Mouse (Mus musculus): ENCODE measurements around the gene Slc7a7. TPM values are rescaled to one million over a fixed set of nuclear protein-coding genes. Genes with fewer than 3 reads are reported as not detected.

The Slc7a7 gene
- polyA plus RNA-seq, 1 experiment from 2014 or later: 8.4 TPM

GRCm38 (mm10) chr14:54340836-54341235 lies 76.7 kb downstream of the Slc7a7 start:
- 47% methylated on average over 7 of the region's 7 CpGs for WGBS
- DNase-seq (ENCODE audit: low spot score): no peak

DNA sequence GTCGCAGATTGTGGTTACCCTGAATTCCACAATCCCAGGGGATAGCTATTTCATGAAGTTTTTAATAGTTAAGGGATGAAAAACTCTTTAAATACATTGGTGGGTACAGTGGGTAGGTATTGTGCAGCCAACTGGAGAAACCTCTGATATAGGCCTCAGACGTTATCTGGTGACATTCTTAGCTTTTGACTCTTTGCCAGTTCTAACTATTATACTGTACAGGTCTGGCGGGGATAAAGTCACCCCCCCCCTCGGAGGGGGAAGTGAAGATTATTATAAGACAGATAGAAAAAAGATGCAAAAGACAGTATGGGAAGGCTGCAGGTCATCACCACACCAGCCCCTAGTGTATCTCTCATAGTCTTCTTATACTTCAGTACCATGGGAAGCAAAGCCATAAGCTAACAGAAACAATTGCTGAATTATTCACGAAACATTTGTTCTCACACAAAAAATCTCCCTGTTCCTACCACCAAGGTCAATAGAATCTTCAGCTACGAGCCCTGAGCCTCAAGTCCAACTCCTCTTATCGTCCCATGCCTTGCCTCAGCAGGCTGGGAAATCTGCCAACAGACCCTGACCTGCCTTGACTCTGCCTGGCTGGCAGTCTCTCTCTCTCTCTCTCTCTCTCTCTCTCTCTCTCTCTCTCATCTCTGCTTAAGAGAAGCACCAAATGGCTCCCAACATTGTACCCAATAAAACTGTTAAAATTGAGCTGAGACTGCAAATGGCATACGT lies 84.0 kb downstream of the Slc7a7 start:
- H3K36me3 ChIP-seq: no peaks in the 10 kb centered on the region
- WGBS: 57% methylated on average over 8 of the region's 8 CpGs
- H3K27ac ChIP-seq: no peak overlapping the region

More at GRCm38 (mm10) chr14:54340836-54341235, 76.7 kb downstream of the Slc7a7 start:
- Histone ChIP-seq H3K9me3 (no peaks in the 10 kb centered on the region), H3K4me3 (no peak overlapping the region), H3K27me3 (ENCODE audit: insufficient read depth, poor library complexity, severe bottlenecking) (no peaks in the 10 kb centered on the region), H3K36me3 (no peaks in the 10 kb centered on the region), H3K4me1 (no peaks in the 10 kb centered on the region), H3K27ac (no peak overlapping the region)

GRCm38 (mm10) chr14:54332176-54333074 lies 85.2 kb downstream of the Slc7a7 start:
- Histone ChIP-seq H3K27me3 (ENCODE audit: insufficient read depth, poor library complexity, severe bottlenecking) (no peaks in the 10 kb centered on the region), H3K9me3 (no peaks in the 10 kb centered on the region), H3K4me3 (no peak overlapping the region), H3K36me3 (no peaks in the 10 kb centered on the region), H3K27ac (no peak overlapping the region), H3K4me1 (peaks cover 6% of the 10 kb centered on the region; the same call in 1 of the 2 replicates)
- DNase-seq (ENCODE audit: low spot score): no peak
- 77% methylated on average over 5 of the region's 5 CpGs for WGBS

More for the DNA sequence above, 84.0 kb downstream of the Slc7a7 start:
- H3K9me3 ChIP-seq: no peaks in the 10 kb centered on the region
- no peaks in the 10 kb centered on the region for H3K27me3 ChIP-seq (ENCODE audit: insufficient read depth, poor library complexity, severe bottlenecking)
- no peak for DNase-seq (ENCODE audit: low spot score)
- no peak overlapping the region for H3K4me3 ChIP-seq
- peaks cover 6% of the 10 kb centered on the region; the same call in 1 of the 2 replicates for H3K4me1 ChIP-seq

DNA sequence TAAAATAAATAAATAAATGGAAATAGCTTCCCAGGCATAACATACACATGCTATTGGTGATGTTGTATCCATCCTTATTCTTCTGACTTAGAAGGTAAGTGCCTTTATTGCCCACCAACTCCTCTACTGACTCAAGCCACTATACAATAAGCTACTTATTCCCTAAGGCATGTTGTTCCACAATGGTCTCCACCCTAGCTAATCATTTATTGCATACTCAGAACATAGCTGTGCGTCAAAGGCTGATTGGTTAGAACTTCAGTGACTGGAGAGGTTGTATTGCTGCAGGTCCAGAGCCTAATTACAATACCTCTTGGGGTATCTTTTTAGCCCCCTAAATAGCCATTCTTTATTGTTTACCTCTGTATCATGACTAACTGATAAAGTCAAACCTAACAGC lies 86.4 kb downstream of the Slc7a7 start:
- H3K4me3 ChIP-seq: no peak overlapping the region
- 86% methylated on average over 1 of the region's 1 CpGs for WGBS
- H3K27ac ChIP-seq: no peak overlapping the region
- peaks cover 6% of the 10 kb centered on the region; the same call in 1 of the 2 replicates for H3K4me1 ChIP-seq
- no peaks in the 10 kb centered on the region for H3K9me3 ChIP-seq
- H3K36me3 ChIP-seq: no peaks in the 10 kb centered on the region
- no peak for DNase-seq (ENCODE audit: low spot score)
- no peaks in the 10 kb centered on the region for H3K27me3 ChIP-seq (ENCODE audit: insufficient read depth, poor library complexity, severe bottlenecking)

DNA sequence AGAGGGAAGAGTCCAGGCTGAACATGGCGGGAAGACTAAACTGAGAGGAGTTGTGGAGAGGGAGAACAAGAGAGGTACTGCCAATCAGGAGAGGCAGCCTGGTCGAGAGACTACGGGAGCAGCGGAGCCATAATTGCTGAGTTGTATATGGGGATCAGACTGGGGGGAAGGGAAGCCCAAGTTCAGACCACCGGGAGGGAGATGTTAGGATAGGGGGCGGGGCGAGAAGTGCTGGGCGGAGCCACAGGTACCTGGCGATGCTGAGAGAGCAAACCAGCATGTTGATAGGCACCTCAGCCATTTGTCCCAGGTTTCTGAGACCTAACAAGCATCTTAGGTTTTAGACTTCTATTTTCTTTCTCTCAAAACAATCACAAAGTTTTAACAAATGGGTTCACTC lies 88.4 kb downstream of the Slc7a7 start:
- 31% methylated on average over 9 of the region's 9 CpGs for WGBS
- peaks cover 5% of the 10 kb centered on the region; the same call in 1 of the 2 replicates for H3K4me1 ChIP-seq
- H3K27ac ChIP-seq: no peak overlapping the region
- no peak overlapping the region for H3K4me3 ChIP-seq
- no peaks in the 10 kb centered on the region for H3K27me3 ChIP-seq (ENCODE audit: insufficient read depth, poor library complexity, severe bottlenecking)
- no peaks in the 10 kb centered on the region for H3K36me3 ChIP-seq
- no peak for DNase-seq (ENCODE audit: low spot score)
- H3K9me3 ChIP-seq: no peaks in the 10 kb centered on the region

DNA sequence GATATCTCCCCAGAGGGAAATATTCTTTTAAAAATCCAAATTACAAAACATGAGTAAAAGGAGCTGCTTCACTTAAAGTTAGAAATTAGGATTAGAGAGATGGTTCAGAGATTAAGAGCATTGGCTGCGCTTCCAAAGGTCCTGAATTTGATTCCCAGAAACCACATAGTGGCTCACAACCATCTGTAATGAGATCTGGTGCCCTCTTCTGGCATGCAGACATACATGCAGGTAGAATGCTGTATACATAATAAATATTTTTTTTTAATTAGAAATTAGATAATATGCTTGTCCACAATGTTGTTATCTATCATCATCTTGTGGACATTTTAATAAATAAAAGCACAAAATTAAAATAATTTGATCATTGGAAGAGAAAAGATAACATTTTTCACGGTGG lies 89.0 kb downstream of the Slc7a7 start:
- no peak overlapping the region for H3K27ac ChIP-seq
- H3K4me1 ChIP-seq: no peaks in the 10 kb centered on the region; the same call in 1 of the 2 replicates
- H3K4me3 ChIP-seq: no peak overlapping the region
- no peak for DNase-seq (ENCODE audit: low spot score)
- no peaks in the 10 kb centered on the region for H3K36me3 ChIP-seq
- H3K27me3 ChIP-seq (ENCODE audit: insufficient read depth, poor library complexity, severe bottlenecking): no peaks in the 10 kb centered on the region
- H3K9me3 ChIP-seq: no peaks in the 10 kb centered on the region
- 72% methylated on average over 2 of the region's 2 CpGs for WGBS

DNA sequence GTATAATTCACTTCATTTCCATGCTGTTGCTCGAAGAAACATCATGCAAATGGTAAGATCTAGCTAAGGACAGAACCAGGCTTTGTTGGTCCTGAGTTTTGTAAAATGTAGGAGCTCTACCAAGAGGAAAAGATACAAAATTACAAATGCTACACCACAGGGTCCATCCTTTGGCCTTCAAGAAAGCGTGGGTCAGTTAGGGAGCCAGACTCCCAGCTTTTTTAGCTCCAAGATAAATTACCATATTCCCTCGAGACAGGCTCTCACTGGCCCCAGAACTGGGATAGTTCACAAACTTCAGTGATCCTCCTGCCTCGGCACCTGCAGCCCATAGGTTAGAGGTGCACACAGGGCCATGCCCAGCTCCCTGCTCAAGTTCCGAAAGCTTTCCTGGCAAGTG lies 93.1 kb downstream of the Slc7a7 start:
- Histone ChIP-seq H3K4me1 (no peaks in the 10 kb centered on the region), H3K9me3 (0 out of 2 replicates have a peak, but pooled peaks cover 4% of the 10 kb centered on the region), H3K27me3 (ENCODE audit: insufficient read depth, poor library complexity, severe bottlenecking) (no peaks in the 10 kb centered on the region), H3K27ac (no peak overlapping the region), H3K4me3 (no peak overlapping the region), H3K36me3 (no peaks in the 10 kb centered on the region)
- WGBS: 70% methylated on average over 5 of the region's 5 CpGs
- DNase-seq (ENCODE audit: low spot score): no peak

DNA sequence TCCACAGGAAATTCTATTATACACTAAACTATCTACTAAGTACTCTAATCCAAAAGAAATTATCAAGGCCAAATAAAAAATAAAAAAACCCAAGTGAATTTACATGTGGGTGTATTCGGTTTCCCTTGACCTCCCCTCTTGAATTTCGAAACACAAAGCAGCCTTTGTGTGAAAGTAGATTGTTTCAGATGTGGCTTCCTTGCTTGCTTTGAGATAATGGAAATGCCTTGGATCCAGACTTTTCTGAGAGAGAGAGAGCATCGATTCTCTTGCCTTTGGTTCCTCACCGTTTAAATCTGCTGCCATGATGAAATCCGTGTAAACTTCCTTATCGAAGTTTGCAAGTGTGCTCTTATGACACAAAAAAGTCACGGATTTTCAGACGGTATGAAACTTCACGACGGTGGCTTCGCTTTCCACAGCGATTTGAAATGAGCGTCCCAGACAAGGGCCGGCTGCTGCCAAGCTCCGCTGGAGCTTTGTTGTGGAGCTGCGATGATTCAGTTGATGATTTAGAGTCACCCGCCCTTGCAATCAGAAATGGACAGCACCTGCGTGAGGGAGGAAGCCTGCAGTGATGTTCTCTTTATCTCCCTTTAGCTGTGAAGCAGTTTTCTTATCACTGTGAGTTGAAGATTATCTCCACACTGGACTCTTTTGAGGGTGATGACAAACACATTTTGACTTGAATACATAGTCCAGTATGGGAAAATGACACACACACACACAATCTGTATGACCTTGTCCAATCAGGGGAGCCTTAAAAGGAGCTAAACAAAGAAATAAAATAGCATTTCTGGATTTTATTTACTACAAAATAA lies 95.8 kb downstream of the Slc7a7 start:
- no peaks in the 10 kb centered on the region for H3K36me3 ChIP-seq
- 0 out of 2 replicates have a peak, but pooled peaks cover 4% of the 10 kb centered on the region for H3K9me3 ChIP-seq
- WGBS: 58% methylated on average over 18 of the region's 18 CpGs
- no peaks in the 10 kb centered on the region for H3K4me1 ChIP-seq
- H3K27me3 ChIP-seq (ENCODE audit: insufficient read depth, poor library complexity, severe bottlenecking): no peaks in the 10 kb centered on the region
- no peak overlapping the region for H3K4me3 ChIP-seq
- no peak for DNase-seq (ENCODE audit: low spot score)
- H3K27ac ChIP-seq: no peak overlapping the region

Other genes with a start within 250 kb of the Slc7a7 start
- 298 and 356 TPM in 2 replicates for gene Dad1, start 163.7 kb downstream of the Slc7a7 start, polyA plus RNA-seq (2016; fragmentation: Nextera tagmentation; extraction: Ambion mirVana)
- 66.0 and 89.0 TPM in 2 replicates for gene Abhd4, start 163.6 kb downstream of the Slc7a7 start, polyA plus RNA-seq (2016; fragmentation: Nextera tagmentation; extraction: Ambion mirVana)
- 0.08 TPM in 1 of 2 replicates, not detected in the other for gene Olfr49, start 132.8 kb downstream of the Slc7a7 start, polyA plus RNA-seq (2016; fragmentation: Nextera tagmentation; extraction: Ambion mirVana)
- 52.1 and 62.5 TPM in 2 replicates for gene Oxa1l, start 56.9 kb downstream of the Slc7a7 start, polyA plus RNA-seq (2016; fragmentation: Nextera tagmentation; extraction: Ambion mirVana)
- 222 and 228 TPM in 2 replicates for gene Mrpl52, start 9.1 kb upstream of the Slc7a7 start, polyA plus RNA-seq (2016; fragmentation: Nextera tagmentation; extraction: Ambion mirVana)
- gene Mmp14, start 13.8 kb upstream of the Slc7a7 start, polyA plus RNA-seq (2016; fragmentation: Nextera tagmentation; extraction: Ambion mirVana): 80.3 and 108 TPM in 2 replicates
- 44.8 and 51.0 TPM in 2 replicates for gene Lrp10, start 46.4 kb upstream of the Slc7a7 start, polyA plus RNA-seq (2016; fragmentation: Nextera tagmentation; extraction: Ambion mirVana)
- gene Rem2, start 58.3 kb upstream of the Slc7a7 start, polyA plus RNA-seq (2016; fragmentation: Nextera tagmentation; extraction: Ambion mirVana): 2.4 and 3.8 TPM in 2 replicates
- gene Prmt5, start 99.7 kb upstream of the Slc7a7 start, polyA plus RNA-seq (2016; fragmentation: Nextera tagmentation; extraction: Ambion mirVana): 86.2 and 103 TPM in 2 replicates
- 50.2 and 52.9 TPM in 2 replicates for gene Haus4, start 136.8 kb upstream of the Slc7a7 start, polyA plus RNA-seq (2016; fragmentation: Nextera tagmentation; extraction: Ambion mirVana)
- 43.0 and 62.5 TPM in 2 replicates for gene Ajuba, start 159.8 kb upstream of the Slc7a7 start, polyA plus RNA-seq (2016; fragmentation: Nextera tagmentation; extraction: Ambion mirVana)
- 7.7 and 8.3 TPM in 2 replicates for gene 4931414P19Rik, start 188.2 kb upstream of the Slc7a7 start, polyA plus RNA-seq (2016; fragmentation: Nextera tagmentation; extraction: Ambion mirVana)
- gene Psmb5, start 200.2 kb upstream of the Slc7a7 start, polyA plus RNA-seq (2016; fragmentation: Nextera tagmentation; extraction: Ambion mirVana): 392 and 455 TPM in 2 replicates
- gene Psmb11, start 203.7 kb upstream of the Slc7a7 start, polyA plus RNA-seq (2016; fragmentation: Nextera tagmentation; extraction: Ambion mirVana): not detected in 2 replicates
- not detected in 2 replicates for gene Gm17606, start 223.2 kb upstream of the Slc7a7 start, polyA plus RNA-seq (2016; fragmentation: Nextera tagmentation; extraction: Ambion mirVana)
- 2.5 and 4.4 TPM in 2 replicates for gene Cdh24, start 223.6 kb upstream of the Slc7a7 start, polyA plus RNA-seq (2016; fragmentation: Nextera tagmentation; extraction: Ambion mirVana)